Mouse (Mus musculus): ENCODE measurements around the gene Cntln. TPM values are rescaled to one million over a fixed set of nuclear protein-coding genes. Genes with fewer than 3 reads are reported as not detected.

Cntln gene
- total RNA-seq, 2 experiments from 2014 or later: 8.6 to 9.8 TPM

- Histone ChIP-seq H3K27ac (no peak overlapping the region), H3K4me3 (no peak overlapping the region)
- no peak for DNase-seq (ENCODE audit: extremely low spot score in 1 of 2, low spot score in 2 of 2)
- intact Hi-C loops (cut with DNase I): no loop called here
- no peak for TF ChIP-seq CTCF (IDR thresholded peaks at IDR 0.05)
Measured at GRCm38 (mm10) chr4:84942651-84943050, 58.5 kb downstream of the Cntln start.

- Histone ChIP-seq H3K27ac (no peak overlapping the region), H3K4me3 (no peak overlapping the region)
- intact Hi-C loops (cut with DNase I): no loop called here
- no peak for TF ChIP-seq CTCF (IDR thresholded peaks at IDR 0.05)
- DNase-seq (ENCODE audit: extremely low spot score in 1 of 2, low spot score in 2 of 2): no peak
Measured at GRCm38 (mm10) chr4:84944100-84944499, 60.0 kb downstream of the Cntln start.

- no peak overlapping the region for H3K27ac ChIP-seq
- intact Hi-C loops (cut with DNase I): no loop called here
Measured at GRCm38 (mm10) chr4:84946450-84946849, 62.3 kb downstream of the Cntln start.

GRCm38 (mm10) chr4:84976875-84977646 is 93.0 kb downstream of the Cntln start:
- intact Hi-C loops (cut with DNase I): no loop called here
- H3K4me3 ChIP-seq: no peak overlapping the region
- DNase-seq (ENCODE audit: extremely low spot score in 1 of 2, low spot score in 2 of 2): no peak
- no peak for TF ChIP-seq CTCF (IDR thresholded peaks at IDR 0.05)
- no peak overlapping the region for H3K27ac ChIP-seq

More at GRCm38 (mm10) chr4:84946450-84946849, 62.3 kb downstream of the Cntln start:
- no peak overlapping the region for H3K4me3 ChIP-seq
- TF ChIP-seq CTCF (IDR thresholded peaks at IDR 0.05): no peak
- no peak for DNase-seq (ENCODE audit: extremely low spot score in 1 of 2, low spot score in 2 of 2)

GRCm38 (mm10) chr4:84995520-84996348 is 111.6 kb downstream of the Cntln start:
- TF ChIP-seq CTCF (IDR thresholded peaks at IDR 0.05): no peak
- no peak for DNase-seq (ENCODE audit: extremely low spot score in 1 of 2, low spot score in 2 of 2)
- intact Hi-C loops (cut with DNase I): no loop called here
- no peak overlapping the region for H3K27ac ChIP-seq
- H3K4me3 ChIP-seq: no peak overlapping the region

- intact Hi-C loops (cut with DNase I): no loop called here
- Histone ChIP-seq H3K27ac (no peak overlapping the region), H3K4me3 (no peak overlapping the region)
- DNase-seq (ENCODE audit: extremely low spot score in 1 of 2, low spot score in 2 of 2): no peak
- no peak for TF ChIP-seq CTCF (IDR thresholded peaks at IDR 0.05)
Measured at GRCm38 (mm10) chr4:85005581-85005980, 121.5 kb downstream of the Cntln start.

GRCm38 (mm10) chr4:85006789-85007188 is 122.7 kb downstream of the Cntln start:
- H3K4me3 ChIP-seq: no peak overlapping the region
- no peak for TF ChIP-seq CTCF (IDR thresholded peaks at IDR 0.05)
- no peak for DNase-seq (ENCODE audit: extremely low spot score in 1 of 2, low spot score in 2 of 2)
- no peak overlapping the region for H3K27ac ChIP-seq
- intact Hi-C loops (cut with DNase I): no loop called here

- intact Hi-C loops (cut with DNase I): no loop called here
- no peak overlapping the region for H3K4me3 ChIP-seq
- no peak for TF ChIP-seq CTCF (IDR thresholded peaks at IDR 0.05)
- no peak overlapping the region for H3K27ac ChIP-seq
- DNase-seq (ENCODE audit: extremely low spot score in 1 of 2, low spot score in 2 of 2): no peak
Measured at GRCm38 (mm10) chr4:85010846-85011245, 126.7 kb downstream of the Cntln start.

GRCm38 (mm10) chr4:85045748-85046147 is 161.6 kb downstream of the Cntln start:
- Histone ChIP-seq H3K27ac (no peak overlapping the region), H3K4me3 (no peak overlapping the region)
- intact Hi-C loops (cut with DNase I): no loop called here
- no peak for TF ChIP-seq CTCF (IDR thresholded peaks at IDR 0.05)
- no peak for DNase-seq (ENCODE audit: extremely low spot score in 1 of 2, low spot score in 2 of 2)

GRCm38 (mm10) chr4:85049933-85050553 is 165.9 kb downstream of the Cntln start:
- no peak overlapping the region for H3K4me3 ChIP-seq
- TF ChIP-seq CTCF (IDR thresholded peaks at IDR 0.05): no peak
- DNase-seq (ENCODE audit: extremely low spot score in 1 of 2, low spot score in 2 of 2): no peak
- H3K27ac ChIP-seq: no peak overlapping the region
- intact Hi-C loops (cut with DNase I): no loop called here

- Histone ChIP-seq H3K27ac (no peak overlapping the region), H3K4me3 (no peak overlapping the region)
- no peak for TF ChIP-seq CTCF (IDR thresholded peaks at IDR 0.05)
- intact Hi-C loops (cut with DNase I): no loop called here
- DNase-seq (ENCODE audit: extremely low spot score in 1 of 2, low spot score in 2 of 2): no peak
Measured at GRCm38 (mm10) chr4:85054616-85055015, 170.5 kb downstream of the Cntln start.

- DNase-seq (ENCODE audit: extremely low spot score in 1 of 2, low spot score in 2 of 2): no peak
- H3K4me3 ChIP-seq: no peak overlapping the region
- no peak overlapping the region for H3K27ac ChIP-seq
- intact Hi-C loops (cut with DNase I): no loop called here
- no peak for TF ChIP-seq CTCF (IDR thresholded peaks at IDR 0.05)
Measured at GRCm38 (mm10) chr4:85059598-85059997, 175.5 kb downstream of the Cntln start.
